Mouse (Mus musculus): ENCODE results near the gene Fcrl5.

DNA sequence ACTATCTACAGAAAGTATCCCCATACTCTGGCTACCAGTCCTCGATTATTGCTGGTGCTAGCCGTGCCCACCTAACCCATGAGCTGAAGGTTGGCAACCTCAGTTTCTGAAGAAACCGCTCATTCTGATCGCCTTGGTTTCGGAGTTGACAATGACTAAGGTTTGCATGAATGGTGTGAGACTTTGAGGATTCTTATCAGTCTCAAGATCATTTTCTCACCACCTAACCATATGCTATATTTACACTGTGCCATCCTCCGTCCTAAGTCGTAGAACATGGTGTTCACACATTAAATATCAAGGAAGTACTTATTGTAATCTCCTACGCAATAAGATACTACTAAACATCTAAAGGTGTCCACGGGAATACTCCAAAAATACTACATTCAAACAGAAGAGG, 88.1 kb downstream of the Fcrl5 start:
- no peak for TF ChIP-seq CTCF (IDR thresholded peaks at IDR 0.05; ENCODE audit: borderline replicate concordance, insufficient read depth, low read depth, low read length)
- no peak for TF ChIP-seq POLR2A (IDR thresholded peaks at IDR 0.05; ENCODE audit: borderline replicate concordance, insufficient read depth, low read length)
